Mouse (Mus musculus) liver, adult 2 months (tissue): Measurements from ENCODE around the gene Nbea.

Source experiments
- CTCF ChIP-seq: fragments of 200-500 bp; IDR thresholded peaks from 2 replicates; pipeline ENCODE4 v1.5.1; 2011; ENCODE audit warnings: low read depth, low read length, control low read depth
- POLR2A ChIP-seq: fragments of 200-500 bp; IDR thresholded peaks from 2 replicates; pipeline ENCODE4 v1.6.1; 2011; ENCODE audit warnings: low read length, control low read depth; ENCODE audit not compliant: insufficient read depth; ENCODE audit errors: extremely low read depth

GRCm38 (mm10) chr3:55587972-55588946, 595.2 kb downstream of the Nbea start:
- TF ChIP-seq CTCF: no peak
- no peak for TF ChIP-seq POLR2A
